Mouse (Mus musculus): Measurements from ENCODE around the gene Gm5751. TPM values are rescaled to one million over a fixed set of nuclear protein-coding genes. Genes with fewer than 3 reads are reported as not detected.
"Not testable (repeated sequence)": the region's sequence is repeated elsewhere in the genome, so short reads cannot be mapped to it uniquely, and the experiment has no call there.

Gm5751 gene
- total RNA-seq (2021): not detected

DNA sequence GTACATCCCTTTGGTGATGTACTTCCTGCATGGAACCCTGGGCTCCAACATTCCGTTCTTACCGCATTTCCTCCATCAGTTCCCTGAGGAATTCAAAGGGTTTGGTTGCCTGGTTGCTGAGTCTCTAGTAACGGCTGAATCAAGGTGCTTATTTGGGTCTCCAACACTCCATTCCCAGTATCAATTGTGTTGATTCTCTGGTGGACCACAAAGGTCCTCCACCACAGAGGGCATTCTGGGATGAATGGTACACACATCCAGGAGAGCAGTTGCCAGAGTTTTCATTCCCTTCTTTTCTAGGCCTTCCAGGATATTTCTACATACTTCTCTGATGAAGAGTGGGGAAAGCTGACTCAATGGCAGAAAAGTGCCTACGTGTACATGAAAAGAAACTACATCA, at the start of gene Gm5751:
Gene Gm5751, plus strand, starts transcription at position 301 of the 400 bp plus-strand sequence.
- not testable (repeated sequence) for DNase-seq
- intact Hi-C loops (cut with DNase I): loop anchor here (1.0 to 10.0 kb wide), 2 partner anchors 35 to 349 kb away; partner anchors contain the start of gene Gm14459

DNA sequence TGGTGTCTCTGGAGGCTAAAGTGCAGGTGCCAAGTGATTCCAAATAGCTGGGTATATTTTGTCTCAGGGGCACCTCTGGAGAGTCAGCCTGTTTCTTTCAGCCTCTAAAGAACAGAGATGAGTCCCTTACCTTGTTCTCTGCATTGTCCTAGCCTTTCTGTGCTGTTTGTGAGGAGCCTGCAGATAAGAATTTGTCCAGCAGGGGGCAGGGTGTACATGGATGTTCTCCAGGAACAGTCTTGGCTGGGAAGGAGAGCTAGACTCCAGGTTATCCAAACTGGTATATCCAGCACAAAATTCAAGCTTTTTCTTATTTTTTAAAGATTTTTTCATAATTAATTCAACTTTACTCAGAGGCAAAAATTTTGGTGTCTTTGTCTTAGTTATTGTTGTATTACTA, 42.0 kb upstream of the Gm5751 start:
- peak; percentile 24 to 59 for DNase-seq
- intact Hi-C loops (cut with DNase I): loop anchor here (5.0 kb wide), 1 partner anchor 115 kb away; no protein-coding TSS in a partner anchor

DNA sequence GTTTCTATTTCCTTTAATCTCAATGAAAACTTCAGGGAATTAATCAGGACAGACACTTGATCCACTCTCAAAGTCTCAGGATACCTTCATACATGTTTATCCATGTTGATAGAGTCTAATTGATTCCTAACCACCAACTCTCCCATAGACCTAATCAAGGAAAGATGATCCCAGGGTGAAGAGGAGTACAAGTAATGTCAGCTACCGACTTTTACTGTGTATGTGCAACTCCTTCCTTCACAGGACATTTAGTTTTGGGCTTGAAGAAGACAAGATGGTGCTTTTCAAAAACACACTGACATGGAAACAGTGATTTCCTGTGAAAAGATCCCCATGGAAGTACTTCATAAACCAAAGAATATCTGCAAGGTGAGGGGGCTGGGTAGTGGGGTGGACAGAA, 30.4 kb upstream of the Gm5751 start, which contains the start of gene Gm6592:
Gene Gm6592, plus strand, starts transcription at position 301 of the 400 bp plus-strand sequence.
- intact Hi-C loops (cut with DNase I): no loop called here
- no peak for DNase-seq

DNA sequence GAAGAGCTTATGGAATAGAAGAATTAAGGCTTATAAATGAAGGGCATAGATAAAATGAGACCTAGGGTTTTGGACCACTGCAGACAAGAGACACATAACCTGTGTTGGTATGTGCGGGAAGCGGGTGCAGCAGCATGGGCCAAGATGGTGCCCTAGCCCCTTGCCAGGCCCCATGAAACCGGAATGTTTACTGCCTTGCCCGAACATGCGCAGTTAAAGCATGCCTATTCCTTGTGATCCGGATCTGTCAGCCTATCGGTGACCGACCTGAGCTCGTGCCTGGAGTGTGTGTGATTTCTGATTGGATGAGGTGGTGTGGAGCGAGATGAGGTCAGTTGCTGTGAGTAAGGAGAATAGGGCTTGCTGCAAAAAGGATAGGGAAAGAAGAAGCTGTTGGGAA, 21.6 kb upstream of the Gm5751 start:
- DNase-seq: no peak
- intact Hi-C loops (cut with DNase I): no loop called here

DNA sequence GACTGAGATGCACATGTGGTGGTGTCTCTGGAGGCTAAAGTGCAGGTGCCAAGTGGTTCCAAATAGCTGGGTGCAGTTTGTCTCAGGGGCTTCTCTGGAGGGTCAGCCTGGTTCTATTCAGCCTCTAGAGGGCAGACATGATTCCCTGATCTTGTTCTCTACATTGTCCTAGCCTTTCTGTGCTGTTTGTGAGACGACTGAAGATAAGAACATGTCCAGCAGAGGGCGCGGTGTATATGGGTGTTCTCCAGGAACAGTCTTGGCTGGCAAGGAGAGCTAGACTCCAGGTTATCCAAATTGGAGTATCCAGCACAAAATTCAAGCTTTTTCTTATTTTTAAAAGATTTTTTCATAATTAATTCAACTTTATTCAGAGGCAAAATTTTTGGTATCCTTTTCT, 9.7 kb upstream of the Gm5751 start:
- peak; percentile 31 to 51 for DNase-seq

GRCm38 (mm10) chrX:8884336-8884735, 10.3 kb downstream of the Gm5751 start:
- intact Hi-C loops (cut with DNase I): no loop called here

More for the DNA sequence above, 9.7 kb upstream of the Gm5751 start:
- intact Hi-C loops (cut with DNase I): not testable (repeated sequence)

DNA sequence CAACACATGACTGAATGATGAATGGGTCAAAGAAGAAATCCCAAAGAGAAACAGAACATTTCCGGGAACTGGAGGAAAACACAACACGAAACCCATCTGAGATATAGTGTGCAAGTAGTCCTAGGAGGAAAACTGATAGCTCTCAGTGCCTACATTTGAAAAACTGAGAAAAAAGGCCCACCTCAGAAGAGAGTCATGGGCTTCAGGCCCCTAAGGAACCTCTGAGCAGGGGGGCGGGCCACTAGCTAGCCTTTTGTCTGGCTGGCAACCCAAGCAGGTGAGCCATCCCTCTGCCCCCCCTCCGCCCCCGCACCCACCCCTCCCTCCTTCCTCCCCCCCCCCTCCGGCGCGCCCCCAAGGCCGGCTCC, 17.9 kb downstream of the Gm5751 start:
- intact Hi-C loops (cut with DNase I): no loop called here
- DNase-seq: no peak

More at GRCm38 (mm10) chrX:8884336-8884735, 10.3 kb downstream of the Gm5751 start:
- no peak for DNase-seq

DNA sequence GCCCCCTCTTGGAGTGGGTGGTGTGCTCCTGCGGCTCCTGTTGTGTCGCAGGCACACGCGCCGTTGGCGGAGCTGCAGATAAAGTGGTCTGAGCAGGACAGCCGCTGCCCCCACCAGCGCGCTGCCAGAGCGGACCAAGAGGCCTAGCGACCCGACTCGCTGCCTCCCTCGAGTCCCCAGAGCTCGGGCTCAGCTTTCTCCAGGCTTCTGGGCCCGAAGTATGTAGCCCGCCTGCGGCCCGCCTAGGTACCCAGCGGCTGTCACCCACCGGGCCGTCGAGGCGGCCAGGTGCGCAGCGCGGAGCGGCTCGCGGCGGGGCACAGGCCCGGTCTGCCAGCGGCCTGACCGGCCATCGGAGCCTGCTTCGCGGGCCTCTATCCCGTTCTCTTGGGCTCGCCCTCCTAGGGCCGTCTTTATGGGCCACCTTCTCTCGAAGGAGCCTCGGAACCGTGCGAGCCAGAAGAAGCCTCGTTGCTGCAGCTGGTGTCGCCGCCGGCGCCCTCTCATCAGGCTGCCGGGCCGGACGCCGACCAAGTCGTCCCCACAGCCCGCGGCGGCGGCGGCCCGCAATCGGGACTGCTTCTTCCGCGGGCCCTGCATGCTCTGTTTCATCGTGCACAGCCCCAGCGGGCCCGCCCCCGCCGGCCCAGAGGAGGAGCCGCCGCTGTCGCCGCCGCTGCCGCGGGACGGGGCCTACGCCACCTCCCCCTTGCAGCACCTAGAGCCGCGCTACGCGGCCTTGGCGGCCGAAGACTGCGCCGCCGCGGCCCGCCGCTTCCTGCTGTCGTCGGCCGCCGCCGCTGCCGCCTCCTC, 18.5 kb downstream of the Gm5751 start, which contains the start of gene B630019K06Rik:
Gene B630019K06Rik, plus strand, starts transcription at position 40 of the 813 bp plus-strand sequence.
- intact Hi-C loops (cut with DNase I): no loop called here

DNA sequence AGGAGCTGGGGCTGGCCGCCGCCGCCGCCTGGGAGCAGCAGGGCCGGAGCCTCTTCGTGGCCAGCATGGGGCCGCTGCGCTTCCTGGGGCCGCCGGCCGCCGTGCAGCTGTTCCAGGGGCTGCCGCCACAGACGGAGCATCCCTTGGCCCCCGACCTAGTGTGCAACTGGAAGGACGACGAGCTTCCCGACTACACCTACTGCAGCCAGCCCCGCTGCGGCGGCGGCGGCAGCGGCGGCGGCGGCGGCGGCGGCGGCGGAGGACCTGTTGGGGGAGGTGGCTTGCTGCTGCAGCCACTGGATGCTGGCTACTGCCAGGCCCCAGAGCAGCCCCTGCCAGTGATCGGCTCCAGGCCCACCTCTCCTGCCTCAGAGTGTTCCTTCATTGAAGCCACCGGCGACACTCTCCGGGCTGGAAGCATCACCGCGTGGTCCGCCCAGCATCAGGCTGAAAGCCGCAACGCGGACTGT, 19.2 kb downstream of the Gm5751 start:
- DNase-seq: peak; percentile 3 to 4
- intact Hi-C loops (cut with DNase I): no loop called here

More for the DNA sequence above, 18.5 kb downstream of the Gm5751 start, which contains the start of gene B630019K06Rik:
- DNase-seq: peak; percentile 66 to 68

- intact Hi-C loops (cut with DNase I): no loop called here
- DNase-seq: no peak
These were observed 26.8 kb downstream of the Gm5751 start for GRCm38 (mm10) chrX:8900823-8901222.

GRCm38 (mm10) chrX:8901906-8902472, 27.9 kb downstream of the Gm5751 start:
- intact Hi-C loops (cut with DNase I): no loop called here
- DNase-seq: no peak

DNA sequence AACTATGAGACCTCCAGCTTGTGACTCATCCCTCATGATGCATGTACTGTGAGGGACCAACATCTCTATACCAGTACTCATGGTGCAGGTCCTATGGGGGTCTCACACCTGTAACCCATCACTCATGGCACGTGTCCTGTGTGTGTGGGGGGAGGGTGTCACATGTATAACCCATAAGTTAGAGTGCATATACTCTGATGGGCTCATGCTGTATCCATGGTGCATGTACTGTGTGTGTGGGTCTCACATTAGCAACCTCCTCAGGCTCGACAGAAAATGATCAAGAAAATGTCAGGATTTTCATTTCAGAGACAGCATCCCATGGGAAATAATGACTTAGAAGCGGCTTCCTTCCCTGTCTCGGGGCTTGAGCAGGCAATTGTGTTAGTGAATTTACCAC, 47.0 kb downstream of the Gm5751 start:
- no peak for DNase-seq
- intact Hi-C loops (cut with DNase I): no loop called here

- intact Hi-C loops (cut with DNase I): no loop called here
- DNase-seq: no peak
These were observed 48.0 kb downstream of the Gm5751 start for GRCm38 (mm10) chrX:8921813-8922607.

- intact Hi-C loops (cut with DNase I): no loop called here
- DNase-seq: no peak
These were observed 53.3 kb downstream of the Gm5751 start for GRCm38 (mm10) chrX:8927308-8927707.

Other genes starting within 250 kb of the Gm5751 start
- not detected for gene Ssxb8, start 183.4 kb upstream of the Gm5751 start, total RNA-seq (2021)
- not detected for gene Ssx9, start 125.8 kb upstream of the Gm5751 start, total RNA-seq (2021)
- not detected for gene Ssxb5, start 70.6 kb upstream of the Gm5751 start, total RNA-seq (2021)
- not detected for gene Gm6592, start 30.3 kb upstream of the Gm5751 start, total RNA-seq (2021)
- gene B630019K06Rik, start 18.1 kb downstream of the Gm5751 start, total RNA-seq (2021): 1 to 10 TPM in 1 of 2 experiments, under 1 TPM in 1; 0.73 to 1.6 TPM
- gene Fthl17b, start 88.7 kb downstream of the Gm5751 start, total RNA-seq (2021): not detected
- not detected for gene Fthl17c, start 102.3 kb downstream of the Gm5751 start, total RNA-seq (2021)
- not detected for gene Fthl17d, start 112.5 kb downstream of the Gm5751 start, total RNA-seq (2021)
- not detected for gene Fthl17e, start 159.2 kb downstream of the Gm5751 start, total RNA-seq (2021)
- not detected for gene Fthl17f, start 188.8 kb downstream of the Gm5751 start, total RNA-seq (2021)
- gene 4930402K13Rik, start 230.3 kb downstream of the Gm5751 start, total RNA-seq (2021): not detected

All from heart, postnatal 36 days (tissue).